Mouse (Mus musculus) olfactory bulb, adult 2 months (tissue): Measurements from ENCODE around the gene Arl8b.

ENCODE experiments used
- CTCF ChIP-seq: fragments of 200-500 bp; IDR thresholded peaks from 2 replicates; pipeline ENCODE4 v1.5.1; 2012; ENCODE audit warnings: low read depth, mild to moderate bottlenecking, low read length, moderate library complexity; ENCODE audit not compliant: insufficient read depth
- POLR2A ChIP-seq: fragments of 200-500 bp; IDR thresholded peaks from 2 replicates; pipeline ENCODE4 v1.6.1; 2012; ENCODE audit warnings: mild to moderate bottlenecking, low read depth, low read length, moderate library complexity; ENCODE audit not compliant: insufficient read depth

DNA sequence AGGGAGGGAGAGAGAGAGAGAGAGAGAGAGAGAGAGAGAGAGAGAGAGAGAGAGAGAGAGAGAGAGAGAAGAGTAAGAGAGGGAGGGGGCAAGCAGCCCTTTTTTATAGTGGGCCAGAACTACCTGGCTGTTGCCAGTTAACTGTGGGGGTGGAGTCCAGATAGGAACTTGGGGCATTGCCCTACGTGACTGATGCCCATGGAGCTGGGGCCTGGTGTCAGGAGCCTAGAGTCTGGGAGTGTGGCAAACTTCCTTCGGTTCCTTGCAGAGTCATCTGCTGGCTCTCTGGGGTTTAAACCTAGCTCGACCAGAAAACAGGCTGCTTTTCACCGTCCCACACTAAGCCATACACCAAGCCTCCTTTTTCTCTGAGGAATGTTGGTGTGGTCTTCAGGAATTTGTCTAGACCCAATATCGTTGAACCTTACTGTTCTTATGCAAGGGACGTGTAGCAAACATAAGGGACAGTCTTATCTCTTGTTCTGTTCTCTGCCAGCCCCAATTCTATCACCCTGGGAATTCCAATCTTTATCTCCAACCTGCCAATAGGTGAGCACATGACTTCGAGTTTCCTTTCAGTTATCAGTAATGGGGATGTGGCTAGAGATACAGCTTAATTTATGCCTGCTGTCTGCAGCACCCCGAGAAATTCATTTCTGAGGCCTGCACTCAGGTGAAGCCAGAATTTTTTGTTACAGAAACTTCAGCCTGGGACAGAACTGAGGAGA lies 5.2 kb upstream of the Arl8b start:
- TF ChIP-seq POLR2A (no peak), CTCF (no peak)
